Mouse (Mus musculus): ENCODE measurements around the gene Olfr987.
"Not testable (repeated sequence)": the region's sequence is repeated elsewhere in the genome, so short reads cannot be mapped to it uniquely, and the experiment has no call there.

Olfr987 gene

GRCm38 (mm10) chr2:85339215-85339614, at the start of gene Olfr987:
Olfr987 (minus strand) TSS chr2:85339315.
- DNase-seq (ENCODE audit: low spot score in 2 of 2), result not testable (repeated sequence)

- not testable (repeated sequence) for DNase-seq (ENCODE audit: low spot score in 2 of 2)
Observed at GRCm38 (mm10) chr2:85363127-85363526, 24.0 kb upstream of the Olfr987 start, which contains the start of gene Olfr988. Olfr988 (minus strand) TSS chr2:85363227.

- no peak for DNase-seq (ENCODE audit: low spot score in 2 of 2)
Observed at GRCm38 (mm10) chr2:85339972-85340371, 857 bp upstream of the Olfr987 start.

- DNase-seq (ENCODE audit: low spot score in 2 of 2), result no peak
Observed at GRCm38 (mm10) chr2:85319106-85319505, 20.0 kb downstream of the Olfr987 start.

- no peak for DNase-seq (ENCODE audit: low spot score in 2 of 2)
Observed at GRCm38 (mm10) chr2:85285406-85285805, 53.7 kb downstream of the Olfr987 start.

- no peak for DNase-seq (ENCODE audit: low spot score in 2 of 2)
Observed at GRCm38 (mm10) chr2:85284626-85285025, 54.5 kb downstream of the Olfr987 start.

- no peak for DNase-seq (ENCODE audit: low spot score in 2 of 2)
Observed at GRCm38 (mm10) chr2:85283631-85284466, 55.3 kb downstream of the Olfr987 start.

- DNase-seq (ENCODE audit: low spot score in 2 of 2), result no peak
Observed at GRCm38 (mm10) chr2:85281023-85281422, 58.1 kb downstream of the Olfr987 start.
